ENCODE assay signal across 9 mouse cellular contexts in the genomic region with DNA sequence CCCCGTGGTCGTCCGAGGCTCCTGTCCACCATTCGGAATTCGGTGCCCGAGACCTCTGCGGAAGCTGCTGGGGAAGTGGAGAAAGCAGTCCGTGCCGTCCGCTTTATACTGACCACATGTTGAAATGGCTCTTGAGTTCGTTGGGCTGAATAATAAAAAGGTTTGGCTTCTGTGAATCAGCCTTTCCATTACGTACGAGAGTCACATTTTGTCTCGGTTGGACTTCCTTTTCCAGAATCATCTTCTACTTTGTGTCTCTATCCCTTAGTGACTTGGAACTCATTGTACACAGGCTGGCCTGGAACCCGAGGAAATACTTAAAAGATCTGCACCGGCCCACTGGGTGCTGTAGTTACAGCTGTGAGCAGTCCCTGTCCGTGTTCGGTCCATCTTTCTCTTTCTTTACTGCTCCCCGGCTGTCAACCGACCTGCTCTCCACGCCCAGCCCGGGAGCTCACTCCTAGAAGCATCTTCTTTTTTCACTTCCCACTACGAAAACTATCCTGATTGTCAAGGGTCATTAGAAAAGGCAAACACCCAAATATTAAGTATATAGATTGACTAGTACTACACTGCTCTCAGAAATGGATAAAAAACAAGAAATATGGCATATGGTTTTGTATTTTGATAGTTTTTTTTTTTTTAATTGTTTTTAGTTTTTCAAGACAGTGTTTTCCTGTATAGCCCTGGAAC. TPM values are rescaled to one million over a fixed set of nuclear protein-coding genes. Genes with fewer than 3 reads are reported as not detected.
DNase-seq lines count a peak whose midpoint lies in the region; ATAC-seq and TF ChIP-seq lines count a peak whose summit lies in the region.
"Had no signal": no experiment of that assay in that cellular context is flagged by ENCODE, and none has a peak within 500 bp of the region (broad histone marks: within the 10 kb centered on the region; RNA-seq: fewer than 3 reads in every experiment).

No protein-coding gene starts in this region.

- H3K4me2 ChIP-seq in liver, embryonic 14.5 days (ENCODE audit: low read depth): peak overlapping the region; percentile 98
- peak overlapping the region; percentile 79 for H3K4me2 ChIP-seq in stomach, postnatal 0 days (replicated peaks; ENCODE audit: low read depth)

- no peaks in the 10 kb centered on the region for H3K9me3 ChIP-seq in G1E (replicated peaks)
- no peaks in the 10 kb centered on the region for H3K9me3 ChIP-seq in hindbrain, embryonic 10.5 days
- no peaks in the 10 kb centered on the region for H3K9me3 ChIP-seq in liver, embryonic 14.5 days (ENCODE audit: control insufficient read depth, low read length)
- H3K9me3 ChIP-seq in stomach, postnatal 0 days (ENCODE audit: control insufficient read depth, low read length): no peaks in the 10 kb centered on the region

- H3K9ac ChIP-seq in liver, embryonic 14.5 days (replicated peaks): peak overlapping the region; percentile 91
- peak overlapping the region; percentile 81 for H3K9ac ChIP-seq in stomach, postnatal 0 days (ENCODE audit: low read length)

- TF ChIP-seq EP300 in liver, embryonic 14.5 days (IDR thresholded peaks at IDR 0.05; ENCODE audit: low read depth): no peak
- no peak for TF ChIP-seq EP300 in stomach, postnatal 0 days (optimal IDR thresholded peaks at IDR 0.05)

- peaks cover 65% of the 10 kb centered on the region for H3K4me1 ChIP-seq in G1E (ENCODE audit: insufficient read depth, low read depth, low read length)
- peaks cover 37% of the 10 kb centered on the region for H3K4me1 ChIP-seq in hindbrain, embryonic 10.5 days (replicated peaks)
- H3K4me1 ChIP-seq in liver, embryonic 14.5 days (replicated peaks; ENCODE audit: control insufficient read depth in 2 of 2, insufficient read depth in 2 of 2, low read length in 1 of 2): peaks cover 17 to 24% of the 10 kb centered on the region in 2 experiments
- peaks cover 4% of the 10 kb centered on the region; the same call in 1 of the 2 replicates for H3K4me1 ChIP-seq in stomach, postnatal 0 days (replicated peaks; ENCODE audit: control insufficient read depth, insufficient read depth)

- intact Hi-C loops in gastrocnemius, adult 2 months (cut with DNase I): no loop called here

- WGBS in hindbrain, embryonic 10.5 days: under 1% methylated on average over 23 of the region's 23 CpGs
- under 1% methylated on average over 23 of the region's 23 CpGs for WGBS in liver, embryonic 14.5 days (ENCODE audit: insufficient replicate concordance)
- WGBS in stomach, postnatal 0 days: under 1% methylated on average over 23 of the region's 23 CpGs

- H3K4me3 ChIP-seq in gastrocnemius, adult 2 months: peak overlapping the region; percentile 76
- peak overlapping the region; percentile 97 for H3K4me3 ChIP-seq in G1E (ENCODE audit: low read depth, low read length)
- peak overlapping the region; percentile 100 for H3K4me3 ChIP-seq in hindbrain, embryonic 10.5 days
- H3K4me3 ChIP-seq in liver, embryonic 14.5 days (ENCODE audit: insufficient read depth in 1 of 2, low read depth in 2 of 2, low read length in 2 of 2): peak overlapping the region; percentile 81 to 83
- peak overlapping the region; percentile 98 for H3K4me3 ChIP-seq in stomach, postnatal 0 days (ENCODE audit: low read depth, low read length)

- H3K27me3 ChIP-seq in G1E (ENCODE audit: insufficient read depth, low read length): no peaks in the 10 kb centered on the region
- H3K27me3 ChIP-seq in hindbrain, embryonic 10.5 days (ENCODE audit: insufficient read depth, poor library complexity, severe bottlenecking): no peaks in the 10 kb centered on the region
- no peaks in the 10 kb centered on the region for H3K27me3 ChIP-seq in liver, embryonic 14.5 days (ENCODE audit: control insufficient read depth, insufficient read depth, low read length)
- H3K27me3 ChIP-seq in stomach, postnatal 0 days (ENCODE audit: control insufficient read depth, insufficient read depth, low read length): no peaks in the 10 kb centered on the region

- TF ChIP-seq CTCF in gastrocnemius, adult 2 months (IDR thresholded peaks at IDR 0.05): no peak
- TF ChIP-seq CTCF in G1E (IDR thresholded peaks at IDR 0.05; ENCODE audit: low read depth, low read length): no peak
- TF ChIP-seq CTCF in liver, embryonic 14.5 days (IDR thresholded peaks at IDR 0.05; ENCODE audit: low read depth): no peak
- TF ChIP-seq CTCF in stomach, postnatal 0 days (IDR thresholded peaks at IDR 0.05; ENCODE audit: low read depth): no peak

- peaks cover 63% of the 10 kb centered on the region for H3K36me3 ChIP-seq in G1E (replicated peaks)
- peaks cover 48% of the 10 kb centered on the region for H3K36me3 ChIP-seq in hindbrain, embryonic 10.5 days
- H3K36me3 ChIP-seq in liver, embryonic 14.5 days (replicated peaks; ENCODE audit: control insufficient read depth, insufficient read depth, low read depth): peaks cover 25% of the 10 kb centered on the region
- H3K36me3 ChIP-seq in stomach, postnatal 0 days (ENCODE audit: control insufficient read depth, insufficient read depth, low read length): peaks cover 13% of the 10 kb centered on the region

- ATAC-seq in G1E (ENCODE audit: extremely low read depth, insufficient number of reproducible peaks, low FRiP score, poor library complexity, severe bottlenecking): no peak
- no peak for ATAC-seq in liver, embryonic 14.5 days (ENCODE audit: insufficient read depth)
- ATAC-seq in stomach, postnatal 0 days (ENCODE audit: low FRiP score, low TSS enrichment): peak; percentile 5; the same call in 1 of the 2 replicates

- no peak for DNase-seq in gastrocnemius, adult 2 months
- DNase-seq in gastrocnemius, adult 18-20 months (ENCODE audit: low spot score): no peak
- DNase-seq in G1E (ENCODE audit: low spot score): no peak
- no peak for DNase-seq in hindbrain, embryonic 10.5 days (ENCODE audit: low spot score)
- no peak for DNase-seq in liver, embryonic 14.5 days (ENCODE audit: low read depth in 3 of 3, low spot score in 3 of 3)
- DNase-seq in stomach, postnatal 0 days (ENCODE audit: low spot score): no peak
- no peak for DNase-seq in gastrocnemius, postnatal 4 days (ENCODE audit: low spot score in 2 of 2)
- no peak for DNase-seq in cerebellum, adult 11-12 months

- peak overlapping the region; percentile 99 for H3K27ac ChIP-seq in gastrocnemius, adult 2 months
- peak overlapping the region; percentile 97 for H3K27ac ChIP-seq in hindbrain, embryonic 10.5 days
- peak overlapping the region; percentile 87 for H3K27ac ChIP-seq in liver, embryonic 14.5 days
- H3K27ac ChIP-seq in stomach, postnatal 0 days (replicated peaks): peak overlapping the region; percentile 96

RNA-seq across cellular contexts. Expression of gene P4hb, which starts 0.7 kb away (rescaled TPM):
- 100 to 1,000 TPM; 201 to 240 TPM for total RNA-seq in gastrocnemius, adult 2 months (2021)
- total RNA-seq in gastrocnemius, adult 18-20 months (2021): 100 to 1,000 TPM; 188 to 221 TPM
- total RNA-seq in G1E (2014; fragmentation: Nextera tagmentation) (268 and 289 TPM in 2 replicates), G1E (2017) (411 and 414 TPM in 2 replicates)
- polyA plus RNA-seq in G1E (2012): 516 and 719 TPM in 2 replicates
- 519 and 570 TPM in 2 replicates for polyA plus RNA-seq in hindbrain, embryonic 10.5 days (2016; fragmentation: Nextera tagmentation; extraction: Ambion mirVana)
- polyA plus RNA-seq in liver, embryonic 14.5 days (2012; rRNA removed): 144 and 214 TPM in 2 replicates
- 497 and 525 TPM in 2 replicates for polyA plus RNA-seq in liver, embryonic 14.5 days (2014; fragmentation: Nextera tagmentation; extraction: Ambion mirVana)
- 858 and 892 TPM in 2 replicates for polyA plus RNA-seq in stomach, postnatal 0 days (2015; fragmentation: Nextera tagmentation; extraction: Ambion mirVana)
- 100 to 1,000 TPM; 527 to 538 TPM for total RNA-seq in gastrocnemius, postnatal 4 days (2021)

RNA-seq across cellular contexts. Expression of gene Arhgdia, which starts 7.7 kb away (rescaled TPM):
- 10 to 100 TPM; 72.1 to 89.6 TPM for total RNA-seq in gastrocnemius, adult 2 months (2021)
- 10 to 100 TPM; 71.0 to 89.8 TPM for total RNA-seq in gastrocnemius, adult 18-20 months (2021)
- 354 and 381 TPM in 2 replicates for total RNA-seq in G1E (2014; fragmentation: Nextera tagmentation)
- total RNA-seq in G1E (2017): 155 and 158 TPM in 2 replicates
- 1,000 and 1,072 TPM in 2 replicates for polyA plus RNA-seq in G1E (2012)
- 799 and 820 TPM in 2 replicates for polyA plus RNA-seq in hindbrain, embryonic 10.5 days (2016; fragmentation: Nextera tagmentation; extraction: Ambion mirVana)
- 172 and 176 TPM in 2 replicates for polyA plus RNA-seq in liver, embryonic 14.5 days (2012; rRNA removed)
- 191 and 204 TPM in 2 replicates for polyA plus RNA-seq in liver, embryonic 14.5 days (2014; fragmentation: Nextera tagmentation; extraction: Ambion mirVana)
- polyA plus RNA-seq in stomach, postnatal 0 days (2015; fragmentation: Nextera tagmentation; extraction: Ambion mirVana): 352 and 362 TPM in 2 replicates
- 100 to 1,000 TPM; 278 to 300 TPM for total RNA-seq in gastrocnemius, postnatal 4 days (2021)

RNA-seq across cellular contexts. Expression of gene Ppp1r27, which starts 22.8 kb away (rescaled TPM):
- 100 to 1,000 TPM; 188 to 418 TPM for total RNA-seq in gastrocnemius, adult 2 months (2021)
- total RNA-seq in gastrocnemius, adult 18-20 months (2021): 100 to 1,000 TPM; 140 to 577 TPM
- total RNA-seq in G1E (2014; fragmentation: Nextera tagmentation) (not detected in 2 replicates), G1E (2017) (not detected in 2 replicates)
- not detected in 2 replicates for polyA plus RNA-seq in G1E (2012)
- polyA plus RNA-seq in hindbrain, embryonic 10.5 days (2016; fragmentation: Nextera tagmentation; extraction: Ambion mirVana): 0.27 TPM in 1 of 2 replicates, not detected in the other
- not detected in 2 replicates for polyA plus RNA-seq in liver, embryonic 14.5 days (2012; rRNA removed)
- polyA plus RNA-seq in liver, embryonic 14.5 days (2014; fragmentation: Nextera tagmentation; extraction: Ambion mirVana): not detected in 2 replicates
- not detected in 2 replicates for polyA plus RNA-seq in stomach, postnatal 0 days (2015; fragmentation: Nextera tagmentation; extraction: Ambion mirVana)
- total RNA-seq in gastrocnemius, postnatal 4 days (2021): 10 to 100 TPM; 80.7 to 99.3 TPM
- total RNA-seq: left cerebral cortex, postnatal 25 days had no signal

RNA-seq across cellular contexts. Expression of gene Mcrip1, which starts 24.2 kb away (rescaled TPM):
- 10 to 100 TPM; 21.7 to 22.1 TPM for total RNA-seq in gastrocnemius, adult 2 months (2021)
- total RNA-seq in gastrocnemius, adult 18-20 months (2021): 10 to 100 TPM; 18.4 to 22.7 TPM
- 53.8 and 64.3 TPM in 2 replicates for total RNA-seq in G1E (2014; fragmentation: Nextera tagmentation)
- 19.2 and 20.9 TPM in 2 replicates for total RNA-seq in G1E (2017)
- 176 and 205 TPM in 2 replicates for polyA plus RNA-seq in G1E (2012)
- 219 and 261 TPM in 2 replicates for polyA plus RNA-seq in hindbrain, embryonic 10.5 days (2016; fragmentation: Nextera tagmentation; extraction: Ambion mirVana)
- polyA plus RNA-seq in liver, embryonic 14.5 days (2012; rRNA removed): 30.0 and 36.2 TPM in 2 replicates
- 41.3 and 43.6 TPM in 2 replicates for polyA plus RNA-seq in liver, embryonic 14.5 days (2014; fragmentation: Nextera tagmentation; extraction: Ambion mirVana)
- polyA plus RNA-seq in stomach, postnatal 0 days (2015; fragmentation: Nextera tagmentation; extraction: Ambion mirVana): 113 and 115 TPM in 2 replicates
- total RNA-seq in gastrocnemius, postnatal 4 days (2021): 10 to 100 TPM; 74.0 to 81.3 TPM

RNA-seq across cellular contexts. Expression of gene Alyref, which starts 24.4 kb away (rescaled TPM):
- 10 to 100 TPM; 36.0 to 44.7 TPM for total RNA-seq in gastrocnemius, adult 2 months (2021)
- 10 to 100 TPM; 42.8 to 48.6 TPM for total RNA-seq in gastrocnemius, adult 18-20 months (2021)
- total RNA-seq in G1E (2014; fragmentation: Nextera tagmentation) (89.8 and 122 TPM in 2 replicates), G1E (2017) (270 and 280 TPM in 2 replicates)
- polyA plus RNA-seq in G1E (2012): 505 and 623 TPM in 2 replicates
- 607 and 643 TPM in 2 replicates for polyA plus RNA-seq in hindbrain, embryonic 10.5 days (2016; fragmentation: Nextera tagmentation; extraction: Ambion mirVana)
- 46.3 and 110 TPM in 2 replicates for polyA plus RNA-seq in liver, embryonic 14.5 days (2012; rRNA removed)
- 347 and 349 TPM in 2 replicates for polyA plus RNA-seq in liver, embryonic 14.5 days (2014; fragmentation: Nextera tagmentation; extraction: Ambion mirVana)
- 213 TPM in 2 replicates for polyA plus RNA-seq in stomach, postnatal 0 days (2015; fragmentation: Nextera tagmentation; extraction: Ambion mirVana)
- 100 to 1,000 TPM; 112 to 113 TPM for total RNA-seq in gastrocnemius, postnatal 4 days (2021)

Comparison
In these comparisons a context has a peak if more than half of its experiments do, and no peak if none do; other contexts are left out.
1. RNA of gene Ppp1r27, which starts 22.8 kb away (total RNA-seq): 140 to 577 TPM in gastrocnemius, adult 18-20 months, 188 to 418 TPM in gastrocnemius, adult 2 months and 80.7 to 99.3 TPM in gastrocnemius, postnatal 4 days; not detected in G1E; every median in the first group is over 10 times any median in the second.
2. Peak in every context shown above with its lines, with median percentiles within 50 percentile points of each other: H3K27ac ChIP-seq and H3K4me3 ChIP-seq.